Mouse (Mus musculus) megakaryocyte, embryonic 14.5 days (primary cell): ENCODE results near the gene Ccdc124.

ENCODE experiments used
- FLI1 ChIP-seq: IDR thresholded peaks from 2 replicates; pipeline ENCODE4 v1.6.1; 2012; ENCODE audit warnings: low read length, inconsistent platforms, mixed read lengths
- GATA1 ChIP-seq: IDR thresholded peaks from 3 replicates; pipeline ENCODE4 v1.6.1; 2012; ENCODE audit warnings: mixed read lengths, low read length, inconsistent platforms, borderline replicate concordance

GRCm38 (mm10) chr8:70823802-70824201, 49.9 kb downstream of the Ccdc124 start:
- TF ChIP-seq FLI1 (no peak), GATA1 (no peak)
